Mouse (Mus musculus): ENCODE measurements around the gene Eefsec.
A peak's percentile ranks its signal among the peaks of the same experiment; 100 is the strongest.

Eefsec gene

DNA sequence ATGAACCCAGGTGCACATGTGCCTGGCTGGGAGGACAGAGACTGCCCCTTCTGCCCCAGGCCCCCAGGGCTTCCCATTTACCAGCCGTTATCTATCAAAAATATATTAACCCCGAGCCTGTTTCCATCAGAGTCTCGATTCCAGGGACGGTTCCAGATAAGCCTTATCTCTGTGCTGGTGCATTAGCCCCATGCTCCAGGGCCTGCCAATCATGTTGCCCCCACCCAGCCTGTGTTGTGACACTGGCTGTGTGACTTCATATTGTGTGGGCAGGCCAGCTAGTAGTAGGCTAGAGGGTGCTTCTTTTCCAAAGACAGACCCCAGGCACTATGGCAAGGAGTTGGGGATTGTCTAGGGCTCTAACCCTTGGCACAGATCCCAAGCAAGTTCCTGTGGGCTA, 190.9 kb downstream of the Eefsec start:
- no peak for DNase-seq

DNA sequence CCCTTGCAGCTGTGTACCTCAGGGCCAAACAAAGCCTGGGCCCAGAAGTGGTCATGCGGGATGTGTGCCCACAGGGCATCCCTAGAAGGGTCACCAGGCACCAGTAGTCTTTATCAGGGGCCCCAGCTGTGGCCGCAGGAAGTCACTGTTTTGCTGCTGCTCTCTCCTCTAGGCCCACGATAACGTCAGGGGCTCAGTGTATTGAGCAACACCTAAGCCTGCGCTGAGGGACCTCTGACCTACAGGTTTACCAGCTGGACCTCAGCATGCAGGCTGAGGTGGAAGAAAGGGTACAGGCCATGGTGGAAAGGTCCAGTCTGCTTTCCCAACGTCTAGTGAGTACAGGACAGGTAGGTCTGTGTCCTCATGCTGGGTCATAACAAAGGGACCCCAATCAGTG, 192.3 kb downstream of the Eefsec start:
- DNase-seq, result no peak

DNA sequence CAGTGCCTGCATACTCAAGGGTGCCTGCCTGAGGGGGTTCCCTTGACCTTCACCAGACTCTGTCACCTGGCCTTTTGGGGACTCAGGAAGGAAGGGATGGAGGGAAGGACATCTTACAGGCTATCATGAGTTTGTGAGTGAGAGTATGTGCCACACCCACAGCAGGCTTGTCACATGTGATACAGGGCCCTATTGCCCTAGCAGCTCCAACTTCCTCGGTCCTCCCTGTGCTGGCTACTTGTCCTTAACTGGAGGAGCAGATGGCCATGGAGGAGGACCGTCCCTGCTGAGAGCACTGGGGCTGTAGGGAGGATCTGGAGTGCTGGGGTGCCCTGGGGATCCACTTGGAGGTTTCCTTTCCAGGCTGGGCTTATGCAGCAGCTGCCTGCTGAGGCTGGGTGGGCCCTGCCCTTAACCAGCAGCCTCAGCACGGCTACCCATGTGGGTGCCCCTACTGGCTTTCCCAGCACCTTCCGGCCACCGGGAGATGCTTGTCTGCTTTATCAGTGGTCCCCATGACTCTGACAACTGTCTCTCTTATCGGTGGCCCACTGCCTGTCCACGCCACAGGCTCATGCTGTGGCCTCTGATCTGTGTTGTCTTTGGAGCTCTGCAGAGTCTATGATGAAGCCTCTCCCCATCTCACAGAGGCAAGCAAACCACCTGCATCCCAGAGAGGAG, 194.4 kb downstream of the Eefsec start:
- DNase-seq, result no peak

DNA sequence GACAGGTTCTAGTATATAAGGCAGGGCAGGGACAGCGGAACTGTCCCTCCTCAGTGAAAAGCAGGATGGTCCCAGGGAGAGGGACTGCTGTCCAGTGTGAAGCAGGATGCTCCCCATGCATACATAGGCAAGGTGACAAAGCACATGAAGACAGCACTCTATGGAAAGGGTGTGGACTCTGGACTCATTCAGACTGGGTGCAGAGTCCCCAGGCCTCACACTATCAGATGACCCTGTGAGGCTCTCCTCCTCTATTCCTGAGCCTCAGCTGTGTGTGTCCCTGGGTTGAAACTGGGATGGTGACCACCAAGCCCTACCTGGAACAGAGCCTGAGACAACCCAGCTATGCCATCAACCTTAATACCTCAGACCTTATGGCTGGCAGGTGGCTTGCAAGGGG, 194.9 kb downstream of the Eefsec start:
- no peak for DNase-seq

DNA sequence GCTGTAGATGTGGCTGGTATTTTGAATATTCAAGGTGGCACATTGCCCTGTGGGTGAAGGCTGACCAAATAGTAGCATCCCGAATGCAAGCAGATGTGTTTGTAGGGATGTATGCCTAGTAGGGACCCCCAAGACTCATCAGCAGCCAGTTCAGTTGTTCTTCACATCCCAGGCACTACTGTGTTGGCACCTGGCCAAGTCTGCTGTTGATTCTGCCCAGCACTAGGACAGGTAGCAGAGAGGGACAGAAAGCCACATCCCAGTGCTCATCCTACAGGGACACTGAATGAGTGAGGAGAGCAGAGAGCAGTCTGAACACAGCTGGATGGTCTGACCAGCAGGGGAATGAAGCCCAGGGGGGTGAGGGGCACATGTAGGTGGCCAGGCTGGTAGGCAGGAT, 197.1 kb downstream of the Eefsec start:
- no peak for DNase-seq

DNA sequence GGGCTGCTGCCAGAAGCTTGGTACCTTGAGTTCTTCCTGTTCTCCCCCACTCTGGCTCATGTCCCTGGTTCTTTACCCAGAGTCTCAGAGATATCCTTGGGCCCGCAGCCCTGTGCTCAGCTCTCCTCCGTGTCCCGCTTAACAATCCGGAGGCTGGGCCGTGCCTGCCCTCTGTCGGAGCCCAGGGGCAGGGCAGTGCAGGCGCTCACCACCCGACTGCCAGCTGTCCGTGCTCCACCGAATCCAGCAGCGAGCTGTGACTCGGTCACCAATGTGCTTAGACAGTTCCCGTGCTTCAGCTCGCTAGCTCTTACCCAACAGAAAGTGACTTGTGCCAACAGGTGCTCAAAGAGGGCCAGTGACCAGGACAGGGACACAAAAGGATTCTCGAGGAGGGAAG, 203.7 kb downstream of the Eefsec start:
- DNase-seq, result peak; percentile 43

DNA sequence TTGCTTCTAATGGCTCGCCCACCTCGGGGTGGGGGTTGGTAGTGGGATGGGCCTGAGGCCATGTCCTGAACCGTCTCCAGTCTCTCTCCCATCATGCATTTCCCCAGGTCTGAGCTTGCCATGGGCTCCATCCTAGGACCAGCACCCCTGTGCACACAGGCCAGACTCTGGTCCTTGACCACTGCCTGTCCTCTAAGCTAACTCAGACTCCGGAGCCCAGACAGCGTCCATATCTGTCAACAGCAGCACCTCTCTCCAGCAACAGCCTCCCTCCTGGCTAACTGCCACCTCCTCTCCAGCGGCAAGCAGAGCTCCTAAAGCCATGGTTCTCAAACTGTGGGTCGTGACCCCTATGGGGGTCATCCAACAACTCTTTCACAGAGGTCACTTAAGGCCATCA, 209.8 kb downstream of the Eefsec start:
- DNase-seq, result no peak

DNA sequence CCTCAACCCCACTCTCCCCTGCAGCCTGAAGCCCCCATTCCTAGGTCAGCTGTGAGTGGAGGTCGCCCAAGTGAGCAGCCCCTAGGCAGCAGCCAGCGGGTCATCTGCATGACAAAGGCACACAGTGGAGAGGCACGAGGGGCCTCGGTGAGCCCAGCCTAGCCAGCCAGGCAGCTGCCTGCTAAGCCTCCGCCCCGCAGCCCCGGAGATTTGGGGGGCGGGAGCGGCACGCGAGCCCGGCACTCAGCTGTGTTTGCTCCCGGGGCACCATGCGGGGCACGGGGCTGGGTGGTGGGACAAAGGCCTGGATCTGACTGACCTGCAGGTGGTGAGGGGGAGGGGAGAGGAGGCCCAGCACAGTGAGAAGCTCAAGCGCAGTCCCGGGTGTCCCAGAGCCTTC, 210.4 kb downstream of the Eefsec start:
- DNase-seq, result no peak

DNA sequence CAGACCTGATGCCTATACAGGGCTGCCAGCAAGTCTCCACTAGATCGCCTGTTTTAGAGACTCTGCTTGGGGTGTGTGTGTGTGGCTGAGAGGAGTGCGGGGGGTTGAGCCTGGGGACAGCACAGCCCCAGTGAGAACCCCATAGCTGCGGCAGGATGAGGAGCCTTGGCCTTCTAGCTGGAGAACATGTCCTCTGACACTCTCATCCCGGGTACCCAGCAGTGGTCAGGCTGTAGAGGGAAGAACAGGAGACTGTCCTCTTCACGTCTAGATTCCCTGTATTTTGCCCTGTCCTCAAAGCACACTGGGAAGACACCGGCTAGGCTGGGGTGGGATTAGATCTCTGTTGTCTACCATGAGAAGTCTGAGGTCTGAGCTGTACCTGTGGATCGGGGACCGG, 210.9 kb downstream of the Eefsec start:
- DNase-seq, result no peak

DNA sequence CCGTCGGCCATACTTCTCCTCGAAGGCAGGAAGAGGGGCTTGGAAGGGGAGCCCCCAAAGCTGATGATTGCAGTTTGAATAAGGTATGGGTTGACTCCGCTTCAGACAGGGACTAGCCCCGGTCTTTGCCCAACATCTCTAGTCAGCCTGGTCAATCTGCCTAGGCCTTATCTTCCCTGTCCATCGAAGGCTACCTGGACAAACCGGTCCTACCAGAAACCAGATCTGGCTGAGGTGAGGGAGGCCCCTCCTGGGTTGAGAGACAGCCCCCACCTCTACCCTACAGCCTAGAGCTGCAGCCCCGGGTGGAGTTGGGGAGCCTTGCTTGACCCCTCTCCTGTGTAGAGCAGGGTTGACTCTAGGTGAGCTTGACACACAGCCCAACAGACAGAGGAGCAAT, 212.3 kb downstream of the Eefsec start:
- no peak for DNase-seq

DNA sequence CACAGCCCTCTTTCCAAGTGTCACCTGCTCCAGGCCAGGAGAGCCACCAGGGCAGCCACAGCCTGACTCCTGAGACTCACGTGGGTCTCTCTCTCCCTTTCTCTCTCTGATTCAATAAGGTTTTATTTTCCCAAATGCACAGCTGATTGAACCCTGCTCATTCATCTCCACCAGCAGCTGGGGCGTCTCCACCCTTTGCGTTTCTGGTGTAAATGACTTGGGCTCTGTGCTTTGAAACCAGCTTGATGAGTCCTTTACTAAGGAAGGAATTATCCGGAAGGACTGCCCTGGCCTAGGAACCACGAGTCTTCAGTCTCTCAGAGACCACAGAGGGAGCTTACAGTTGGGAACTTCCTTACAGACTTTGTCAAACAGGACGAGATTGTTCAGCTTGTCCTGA, 214.1 kb downstream of the Eefsec start:
- DNase-seq, result no peak

DNA sequence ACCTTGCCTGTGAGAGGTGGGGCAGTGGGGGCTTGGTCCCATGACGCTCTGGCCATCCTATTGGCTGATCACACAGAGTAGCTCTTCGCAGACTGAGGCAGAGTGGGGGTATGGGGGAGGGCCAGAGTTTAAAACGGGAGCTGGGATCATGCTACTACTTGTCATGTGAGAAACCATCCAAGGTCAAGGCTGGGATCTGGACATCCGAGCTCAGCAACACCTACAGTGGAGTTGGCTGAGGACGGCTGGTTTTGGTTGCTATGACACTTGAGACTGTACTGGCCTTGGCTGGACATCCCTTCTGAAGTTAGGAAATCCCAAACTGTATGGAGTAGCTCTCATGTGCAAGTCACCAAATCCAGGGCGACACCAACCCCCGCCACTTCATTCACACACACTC, 214.5 kb downstream of the Eefsec start:
- no peak for DNase-seq

DNA sequence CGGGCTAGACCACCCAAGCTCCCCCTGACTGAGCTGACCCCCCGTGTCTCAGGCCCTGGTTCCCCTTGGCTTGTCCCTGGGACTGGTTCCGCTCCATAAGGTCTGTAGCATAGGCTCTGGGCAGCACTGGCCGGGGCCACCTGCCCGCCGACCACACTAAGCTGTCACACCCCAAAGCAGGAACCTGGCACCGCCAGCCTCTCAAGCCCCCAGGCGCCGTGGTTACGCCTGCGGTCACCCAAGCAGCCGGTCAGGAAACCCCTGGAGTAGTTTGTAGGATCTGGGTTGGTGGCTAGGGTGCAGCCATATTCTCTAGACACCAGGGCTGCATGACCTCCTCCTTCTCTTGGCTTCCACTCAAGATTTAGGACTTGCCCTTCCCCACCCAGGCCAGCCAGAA, 217.1 kb downstream of the Eefsec start:
- no peak for DNase-seq

DNA sequence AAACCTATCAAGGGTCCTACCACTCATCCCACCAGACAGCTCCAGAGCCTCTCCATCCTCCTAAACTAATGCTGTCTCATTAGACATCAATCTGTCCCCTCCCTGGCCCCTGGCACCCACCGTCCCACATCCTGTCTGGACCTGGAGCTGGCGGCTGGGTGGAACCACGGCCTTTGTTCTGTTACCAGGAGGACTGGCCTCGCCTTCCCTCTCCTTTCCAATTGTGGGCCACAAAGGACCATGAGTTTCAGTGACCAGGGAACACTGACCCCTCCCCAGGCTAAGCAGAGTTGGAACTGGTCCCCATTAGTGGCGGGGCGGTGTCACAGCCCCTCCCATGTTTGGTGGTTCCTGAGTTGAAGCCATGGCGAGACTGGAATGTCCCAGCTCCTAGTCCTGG, 218.8 kb downstream of the Eefsec start:
- no peak for DNase-seq

DNA sequence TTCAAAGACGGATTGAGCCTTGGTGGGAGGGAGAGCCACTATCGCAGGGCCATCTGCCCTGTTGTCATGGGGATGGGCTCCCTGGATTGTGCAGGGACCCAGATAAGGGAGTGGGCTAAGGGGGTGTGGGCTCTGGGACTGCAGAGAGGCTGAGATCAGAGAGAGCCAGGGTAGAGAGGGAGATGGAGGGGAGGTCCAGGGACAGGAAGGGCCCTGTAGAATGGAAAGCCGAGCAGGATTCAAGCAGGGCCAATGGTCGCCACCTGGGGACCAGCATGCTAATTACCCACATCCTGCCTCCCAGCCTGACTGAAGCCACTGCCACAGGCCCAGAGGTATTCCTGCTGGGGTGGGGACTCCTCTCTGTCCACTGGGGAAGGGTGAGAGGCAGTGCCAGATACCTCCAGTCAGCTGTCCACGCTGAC, 219.8 kb downstream of the Eefsec start:
- no peak for DNase-seq

DNA sequence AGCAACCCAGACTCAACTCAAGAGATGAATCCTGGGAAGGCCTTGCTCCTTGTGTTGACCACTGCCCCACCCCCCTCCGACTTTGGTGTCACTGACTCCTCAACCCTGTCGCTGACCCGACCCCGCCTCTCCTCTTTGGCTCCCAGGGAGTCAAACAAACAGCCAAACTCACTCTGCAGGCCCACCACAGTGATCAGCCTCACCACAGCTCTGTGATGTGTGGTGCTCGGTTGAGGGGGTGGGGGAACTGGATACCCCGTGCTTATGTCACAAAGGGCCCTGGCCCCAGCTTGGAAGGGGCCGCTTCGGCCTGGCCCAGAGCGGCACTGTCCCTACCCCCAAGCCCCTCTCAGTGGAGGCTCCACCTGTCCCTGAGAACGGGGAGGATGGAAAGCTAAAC, 224.4 kb downstream of the Eefsec start, which contains the start of gene Dnajb8:
Gene Dnajb8 (plus strand): TSS at position 301 of the 400 bp plus-strand sequence.
- no peak for DNase-seq

DNA sequence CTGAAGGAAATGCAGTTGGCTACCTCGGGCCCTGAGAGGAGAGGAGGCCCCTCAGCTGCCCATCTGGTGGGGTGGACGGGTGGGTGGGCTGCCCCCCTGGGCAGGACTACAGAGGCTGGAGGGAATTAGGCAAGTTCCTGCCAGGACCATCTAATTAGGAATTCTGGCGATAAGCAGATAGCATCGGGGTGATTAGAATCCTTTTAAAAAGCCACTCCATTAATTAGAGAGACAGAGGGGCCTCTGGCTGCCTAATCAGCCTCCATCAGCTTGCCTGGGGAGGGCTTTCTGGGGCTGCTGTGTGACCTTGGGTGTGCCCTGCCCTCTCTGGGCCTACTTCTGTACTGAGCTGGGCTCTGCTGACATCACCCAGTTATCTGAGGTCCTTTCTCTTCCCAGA, 227.2 kb downstream of the Eefsec start:
- DNase-seq, result no peak

DNA sequence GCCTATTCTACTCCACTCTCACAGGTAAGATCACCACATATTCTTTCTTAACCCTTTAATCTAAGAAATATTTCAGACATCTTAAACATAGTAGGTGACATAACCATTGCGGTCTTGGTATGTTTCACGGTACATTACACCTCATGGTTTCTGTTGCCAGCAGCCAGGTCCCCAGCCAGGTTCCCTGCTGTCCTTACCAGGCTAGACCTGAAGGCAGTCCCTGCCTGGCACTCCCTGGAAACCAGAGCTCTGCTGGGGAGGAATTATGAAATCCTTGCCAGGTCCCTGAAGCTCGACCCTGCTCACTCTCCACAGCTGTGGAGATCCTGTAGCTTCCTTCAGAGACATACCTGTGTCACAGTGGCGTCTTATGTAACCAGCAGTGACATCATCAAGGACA, 230.1 kb downstream of the Eefsec start:
- DNase-seq, result no peak

DNA sequence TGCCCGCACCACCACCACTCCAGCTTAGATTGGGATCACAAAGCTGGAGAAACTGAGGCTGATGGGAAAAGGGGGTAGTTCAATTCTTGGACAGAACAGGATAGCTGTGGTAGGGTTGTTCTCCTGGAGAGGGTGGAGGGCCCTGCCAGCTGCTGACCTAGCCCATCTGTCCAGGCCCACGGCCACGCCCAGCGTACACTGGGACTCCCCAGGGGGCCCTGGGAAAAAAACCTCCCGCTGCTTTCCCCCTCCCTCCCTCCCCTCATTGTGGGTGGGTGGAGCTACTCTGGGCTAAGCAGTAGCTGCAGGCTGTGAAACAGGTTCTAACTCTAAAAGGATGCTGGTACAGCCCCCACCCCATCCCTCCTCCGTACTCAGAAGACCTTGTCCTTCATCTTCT, 230.5 kb downstream of the Eefsec start:
- DNase-seq, result no peak

DNA sequence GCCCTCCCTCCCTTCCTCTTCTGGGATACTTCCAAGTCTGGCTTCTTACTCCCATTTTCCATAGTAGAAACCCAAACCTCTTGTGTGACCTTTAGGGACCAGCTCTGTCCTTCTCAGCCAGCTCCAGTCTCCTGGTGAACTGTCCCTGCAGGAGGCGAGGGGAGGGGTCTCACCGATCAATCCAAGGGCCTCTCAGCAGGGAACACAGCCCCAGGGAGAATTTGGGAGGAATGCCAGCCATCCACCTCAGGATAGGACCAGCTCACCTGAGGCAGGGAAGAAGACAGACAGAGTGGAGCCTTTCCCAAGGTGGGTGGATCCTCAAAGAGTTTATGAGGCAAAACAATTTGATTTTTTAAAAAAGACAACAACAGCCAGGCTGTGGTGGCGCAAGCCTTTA, 236.2 kb downstream of the Eefsec start:
- DNase-seq, result no peak

DNA sequence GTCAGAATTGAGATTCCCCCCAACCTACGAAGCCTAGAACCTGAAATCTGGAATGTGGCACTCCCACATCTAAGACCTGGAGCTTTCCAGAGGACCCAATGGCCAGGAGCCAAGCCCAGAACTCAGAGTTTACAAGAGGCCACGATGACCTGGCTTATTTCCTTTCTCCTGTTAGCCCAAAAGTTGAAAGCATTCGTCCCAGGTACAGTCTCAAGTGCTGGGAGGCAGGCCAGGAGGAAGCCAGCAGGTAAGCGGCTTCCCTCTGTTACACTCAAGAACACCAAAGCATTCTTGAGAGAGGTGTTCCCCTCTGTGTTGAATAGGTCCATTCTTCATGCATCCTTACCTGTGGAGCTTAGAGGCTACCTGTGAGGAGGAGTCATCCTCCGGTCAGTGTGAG, 236.9 kb downstream of the Eefsec start:
- no peak for DNase-seq

DNA sequence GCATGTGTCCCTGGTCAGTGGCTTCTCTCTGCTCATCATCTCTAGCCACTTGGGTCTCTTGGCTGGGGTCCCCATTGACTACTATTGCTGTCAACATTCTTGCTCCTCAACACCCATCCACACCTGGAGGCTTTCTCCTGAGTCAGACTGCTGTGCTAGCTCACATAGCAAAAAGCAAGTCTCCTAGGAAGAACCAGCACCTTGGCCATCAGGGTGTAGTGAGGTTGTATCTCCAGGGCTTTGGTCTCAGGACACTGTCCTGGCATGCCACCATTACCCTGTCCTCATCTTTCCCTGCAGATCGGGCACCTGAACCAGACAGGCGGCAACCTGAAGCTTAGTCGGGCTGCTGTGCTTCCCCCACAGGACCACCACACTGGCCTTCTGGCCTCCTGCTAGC, 238.0 kb downstream of the Eefsec start:
- DNase-seq, result no peak

DNA sequence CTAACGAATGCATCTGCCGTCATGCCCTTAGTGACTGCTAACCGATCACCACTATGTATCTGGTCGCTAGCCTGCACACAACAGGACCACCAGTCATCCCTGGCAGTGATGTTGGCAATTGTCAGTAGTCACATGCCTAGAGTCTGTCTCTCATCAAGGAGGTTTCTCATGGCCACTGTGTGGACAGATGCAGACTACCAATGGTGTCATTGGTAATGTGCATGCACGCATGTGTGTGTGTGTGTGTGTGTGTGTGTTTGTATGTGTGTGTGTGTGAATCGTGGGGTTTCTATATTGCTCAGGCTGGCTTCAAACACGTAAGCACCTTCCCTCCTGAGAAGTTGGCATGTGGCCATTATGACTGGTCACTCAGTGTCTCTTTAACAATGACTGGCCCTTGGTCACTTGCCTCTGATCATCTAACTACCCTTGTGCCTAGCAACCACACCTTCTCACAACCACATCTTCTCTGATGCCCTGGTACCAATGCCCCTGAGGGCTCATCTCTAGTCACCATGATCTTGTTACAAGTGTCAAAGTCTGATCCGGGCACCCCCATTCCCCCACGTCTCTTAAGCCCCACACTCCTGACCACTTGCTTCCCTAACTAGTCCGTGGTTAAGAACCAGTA, 238.8 kb downstream of the Eefsec start:
- DNase-seq, result no peak

Data from thymus, postnatal 14 days (tissue).